Mouse (Mus musculus): ENCODE results near the gene Rasgef1b. TPM values are rescaled to one million over a fixed set of nuclear protein-coding genes. Genes with fewer than 3 reads are reported as not detected.

Rasgef1b gene
- polyA plus RNA-seq, 1 experiment from 2014 or later = 66.1 TPM

DNA sequence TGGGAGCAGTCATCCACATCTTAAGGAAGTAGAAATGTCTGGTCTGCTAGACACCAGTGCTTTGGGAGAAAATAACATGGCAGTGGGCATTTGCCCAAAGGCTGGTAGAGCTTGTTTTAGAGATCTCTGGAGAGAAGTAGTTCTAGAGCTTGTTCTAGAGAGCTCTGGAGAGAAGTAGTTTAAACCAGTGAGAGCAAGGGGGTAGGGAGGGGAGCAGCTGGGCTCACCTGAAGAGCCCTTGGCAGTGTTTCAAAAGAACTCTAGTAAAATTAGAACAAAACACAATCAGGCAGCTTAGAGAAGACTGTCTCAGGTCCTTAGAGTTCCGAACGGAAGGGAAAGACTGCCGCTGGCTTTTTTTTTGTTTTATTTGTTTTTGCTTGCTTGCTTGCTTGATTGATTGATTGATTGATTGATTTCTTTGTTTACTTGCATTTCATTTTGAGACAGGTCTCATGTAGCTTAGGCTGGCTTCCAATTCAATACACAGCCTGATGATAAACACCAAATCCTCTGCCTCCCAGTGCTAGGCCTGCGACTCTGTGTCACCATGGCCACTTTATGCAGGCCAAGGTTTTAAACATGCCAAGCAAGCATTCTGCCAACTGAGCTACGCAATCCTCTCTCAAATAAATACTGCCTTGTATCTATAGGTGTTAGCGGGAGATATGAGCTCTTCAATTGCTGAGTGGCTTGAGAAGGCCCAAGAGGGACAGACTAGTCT is 466.5 kb downstream of the Rasgef1b start:
- no peak overlapping the region for H3K4me2 ChIP-seq
- no peak overlapping the region for H3K4me3 ChIP-seq
- 72% methylated on average over 6 of the region's 6 CpGs for WGBS
- H3K36me3 ChIP-seq = no peaks in the 10 kb centered on the region
- H3K27ac ChIP-seq (replicated peaks) = no peak overlapping the region
- 0 out of 2 replicates have a peak, but pooled peaks cover 4% of the 10 kb centered on the region for H3K4me1 ChIP-seq (replicated peaks)
- no peak overlapping the region for H3K9ac ChIP-seq
- no peak for ATAC-seq (ENCODE audit: low read depth)
- no peaks in the 10 kb centered on the region for H3K27me3 ChIP-seq
- H3K9me3 ChIP-seq = no peaks in the 10 kb centered on the region

DNA sequence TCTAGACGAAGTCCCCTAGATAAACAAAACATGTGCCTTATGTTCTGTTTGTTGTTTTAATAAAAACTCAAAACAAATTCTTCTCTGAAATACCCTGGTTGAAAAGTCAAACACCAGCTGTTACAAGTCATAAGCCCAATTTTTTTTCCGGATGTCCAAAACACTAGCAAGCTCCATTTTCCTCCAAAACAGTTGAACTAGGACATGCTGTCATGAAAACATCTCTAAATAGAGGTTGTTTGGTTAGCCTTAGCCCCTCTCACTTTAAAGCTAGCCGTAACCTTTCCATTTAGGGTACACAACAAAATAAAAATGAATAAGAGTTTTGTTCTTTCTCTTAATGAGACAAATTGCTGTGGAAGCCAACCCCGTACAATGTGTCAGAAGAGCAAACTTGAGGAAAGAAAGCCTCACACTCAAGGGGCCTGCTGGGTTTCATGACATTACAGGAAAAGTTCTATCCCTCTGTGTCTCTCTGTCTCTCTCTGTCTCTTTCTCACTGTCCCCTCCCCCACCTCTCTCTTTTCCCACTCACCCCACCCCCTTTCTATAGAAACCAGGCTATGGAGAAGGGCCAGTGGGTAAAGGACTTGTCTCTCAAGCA is 467.6 kb downstream of the Rasgef1b start:
- H3K4me3 ChIP-seq = no peak overlapping the region
- no peak for ATAC-seq (ENCODE audit: low read depth)
- WGBS = 78% methylated on average over 4 of the region's 4 CpGs

DNA sequence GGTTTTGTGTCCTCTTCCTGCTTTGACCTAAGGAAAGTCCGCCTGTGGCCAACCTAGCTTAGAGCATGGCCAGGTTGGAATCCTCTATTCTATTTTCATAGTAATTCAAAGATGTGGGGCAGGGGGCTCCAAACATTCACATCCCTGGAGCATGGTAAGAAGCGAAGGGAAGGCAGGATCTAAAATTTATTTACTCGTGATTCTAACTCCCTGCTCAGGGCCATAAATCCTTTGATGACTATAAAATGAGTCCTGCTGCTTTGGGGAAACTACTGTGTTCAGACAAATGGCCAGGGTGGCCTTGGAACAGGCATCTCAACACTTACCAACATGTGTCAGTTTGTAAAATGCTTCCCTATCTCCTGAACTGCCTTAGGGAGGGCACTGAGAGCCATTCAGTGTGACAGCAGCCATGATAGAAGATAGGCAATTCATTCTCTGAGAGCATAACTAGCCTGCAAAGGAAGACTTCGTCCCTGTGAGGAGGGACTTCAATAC is 470.8 kb downstream of the Rasgef1b start:
- WGBS = 52% methylated on average over 4 of the region's 4 CpGs
- 0 out of 2 replicates have a peak, but pooled peaks cover 4% of the 10 kb centered on the region for H3K27me3 ChIP-seq

More for the DNA sequence above, 467.6 kb downstream of the Rasgef1b start:
- Histone ChIP-seq H3K27ac (replicated peaks) (no peak overlapping the region), H3K4me1 (replicated peaks) (0 out of 2 replicates have a peak, but pooled peaks cover 4% of the 10 kb centered on the region), H3K36me3 (no peaks in the 10 kb centered on the region), H3K9ac (no peak overlapping the region), H3K4me2 (no peak overlapping the region), H3K9me3 (no peaks in the 10 kb centered on the region), H3K27me3 (no peaks in the 10 kb centered on the region)

DNA sequence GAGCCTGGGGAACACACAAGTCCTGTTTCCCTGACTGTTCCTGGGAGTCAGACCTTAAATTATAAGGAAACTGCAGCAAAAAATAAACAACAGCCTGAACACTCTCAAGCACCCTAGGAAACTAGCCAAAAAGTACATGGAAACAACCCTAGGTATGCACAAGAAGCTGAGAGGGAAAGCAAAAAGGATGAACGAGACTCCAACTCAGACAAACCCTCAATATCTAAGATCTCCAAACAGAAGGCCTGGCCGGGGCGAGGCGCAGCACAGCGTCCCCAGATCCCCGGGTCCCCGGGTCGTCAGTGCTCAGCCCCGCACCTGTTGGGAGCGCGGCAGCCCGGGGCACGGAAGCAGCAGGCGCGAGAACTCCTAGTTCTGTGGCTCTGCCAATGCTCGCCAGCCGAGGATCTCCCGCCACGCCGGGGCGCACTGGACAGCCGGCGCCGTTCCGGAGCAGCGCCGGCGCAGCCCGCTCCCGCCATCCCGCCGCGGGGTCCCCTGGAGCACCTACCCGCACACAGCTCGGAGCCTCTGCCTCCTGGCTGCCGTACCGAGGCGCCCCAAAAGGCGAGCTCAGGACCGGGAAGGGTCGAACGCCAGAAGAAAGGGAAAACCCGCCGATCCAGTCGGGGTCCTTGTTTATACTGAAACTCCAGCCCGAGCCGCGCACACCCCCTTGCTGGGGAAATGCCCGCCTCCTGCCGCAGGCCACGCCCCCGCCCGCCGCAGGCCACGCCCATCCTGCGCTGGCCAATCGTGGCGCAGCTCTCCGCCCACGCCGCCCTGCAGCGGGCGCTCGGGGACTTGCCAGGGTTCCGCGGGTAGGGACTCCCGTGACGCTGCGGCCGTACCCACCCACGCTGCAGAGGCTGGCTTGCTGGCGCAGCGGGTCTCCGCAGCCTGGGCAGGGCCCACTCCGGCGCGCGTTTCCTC is 476.4 kb downstream of the Rasgef1b start:
- under 1% methylated on average over 74 of the region's 78 CpGs for WGBS
- Histone ChIP-seq H3K27me3 (0 out of 2 replicates have a peak, but pooled peaks cover 4% of the 10 kb centered on the region), H3K36me3 (no peaks in the 10 kb centered on the region), H3K4me2 (peak overlapping the region; percentile 90), H3K4me1 (replicated peaks) (peaks cover 48% of the 10 kb centered on the region), H3K27ac (replicated peaks) (peak overlapping the region; percentile 86), H3K4me3 (peak overlapping the region; percentile 84), H3K9me3 (no peaks in the 10 kb centered on the region), H3K9ac (peak overlapping the region; percentile 88)
- peak; percentile 94 for ATAC-seq (ENCODE audit: low read depth)

More for the DNA sequence above, 470.8 kb downstream of the Rasgef1b start:
- Histone ChIP-seq H3K4me3 (no peak overlapping the region), H3K27ac (replicated peaks) (no peak overlapping the region), H3K36me3 (no peaks in the 10 kb centered on the region), H3K4me2 (no peak overlapping the region), H3K4me1 (replicated peaks) (peaks cover 12% of the 10 kb centered on the region), H3K9me3 (no peaks in the 10 kb centered on the region), H3K9ac (no peak overlapping the region)
- ATAC-seq (ENCODE audit: low read depth) = no peak

DNA sequence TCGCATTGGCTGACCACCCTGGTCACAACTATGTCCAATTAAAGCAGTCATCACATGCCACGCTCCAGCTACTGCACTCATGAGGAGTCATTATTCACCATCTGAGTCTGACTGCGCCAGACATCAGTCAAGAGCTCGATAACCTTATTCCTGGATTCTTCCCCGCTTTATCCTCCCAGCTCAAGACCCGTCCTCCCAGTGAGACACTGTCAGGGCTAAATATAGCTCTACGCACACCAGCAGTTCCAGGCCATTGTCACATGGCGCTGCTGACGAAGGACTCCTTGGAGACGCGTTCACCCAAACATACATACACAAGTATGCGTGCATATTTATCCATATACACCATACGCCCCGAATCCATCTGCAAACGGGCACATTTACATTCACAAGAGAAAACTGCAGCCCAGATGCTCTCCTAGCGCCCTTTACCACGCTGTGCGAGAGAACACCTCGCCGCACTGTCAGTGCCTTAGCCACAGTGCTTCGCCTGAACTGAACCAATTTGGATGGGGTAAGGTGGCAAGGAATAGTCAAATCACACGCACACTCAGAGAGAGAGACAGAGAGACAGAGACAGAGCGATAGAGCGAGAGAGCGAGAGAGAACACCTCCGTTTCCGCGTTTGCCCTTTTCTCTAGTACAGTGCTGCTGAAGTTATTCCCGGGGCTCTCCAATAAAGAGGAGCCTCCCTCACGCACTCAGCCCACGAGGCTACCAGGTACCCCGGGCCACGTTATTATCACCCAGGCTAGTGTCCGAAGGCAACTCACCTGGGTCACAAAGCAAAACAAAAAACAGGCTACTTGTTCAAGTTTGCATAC is 477.3 kb downstream of the Rasgef1b start:
- H3K4me2 ChIP-seq = peak overlapping the region; percentile 90
- ATAC-seq (ENCODE audit: low read depth) = peak; percentile 10; the same call in 1 of the 2 replicates
- H3K9me3 ChIP-seq = no peaks in the 10 kb centered on the region
- peak overlapping the region; percentile 84 for H3K4me3 ChIP-seq
- H3K9ac ChIP-seq = peak overlapping the region; percentile 88
- H3K36me3 ChIP-seq = no peaks in the 10 kb centered on the region
- 2% methylated on average over 34 of the region's 34 CpGs for WGBS
- 0 out of 2 replicates have a peak, but pooled peaks cover 4% of the 10 kb centered on the region for H3K27me3 ChIP-seq
- peak overlapping the region; percentile 86 for H3K27ac ChIP-seq (replicated peaks)
- peaks cover 56% of the 10 kb centered on the region for H3K4me1 ChIP-seq (replicated peaks)

DNA sequence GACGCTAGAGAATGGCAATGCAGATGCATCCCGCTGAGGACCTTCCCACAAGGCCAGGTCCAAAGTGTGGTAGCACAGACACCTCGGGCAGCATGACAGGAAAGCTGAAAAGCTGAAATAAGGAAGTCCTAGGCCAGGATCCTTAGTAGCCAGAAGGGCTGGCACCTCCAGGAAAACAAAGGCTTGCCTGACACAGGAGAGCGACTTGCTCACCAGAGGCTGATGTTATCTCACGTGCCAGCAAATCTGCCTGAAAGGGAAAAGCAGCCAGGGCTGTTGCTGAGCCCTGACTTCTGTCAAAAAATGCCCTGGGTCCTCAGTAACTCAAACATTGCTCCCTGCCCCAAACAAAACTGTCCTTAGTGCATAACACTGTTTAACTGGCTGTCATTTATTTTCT is 478.0 kb downstream of the Rasgef1b start:
- peak overlapping the region; percentile 90 for H3K4me2 ChIP-seq
- H3K36me3 ChIP-seq = no peaks in the 10 kb centered on the region
- H3K4me3 ChIP-seq = peak overlapping the region; percentile 84
- no peaks in the 10 kb centered on the region for H3K9me3 ChIP-seq
- H3K27ac ChIP-seq (replicated peaks) = peak overlapping the region; percentile 86
- peaks cover 64% of the 10 kb centered on the region for H3K4me1 ChIP-seq (replicated peaks)
- 20% methylated on average over 5 of the region's 5 CpGs for WGBS
- peak overlapping the region; percentile 88 for H3K9ac ChIP-seq
- H3K27me3 ChIP-seq = 0 out of 2 replicates have a peak, but pooled peaks cover 4% of the 10 kb centered on the region
- ATAC-seq (ENCODE audit: low read depth) = no peak

DNA sequence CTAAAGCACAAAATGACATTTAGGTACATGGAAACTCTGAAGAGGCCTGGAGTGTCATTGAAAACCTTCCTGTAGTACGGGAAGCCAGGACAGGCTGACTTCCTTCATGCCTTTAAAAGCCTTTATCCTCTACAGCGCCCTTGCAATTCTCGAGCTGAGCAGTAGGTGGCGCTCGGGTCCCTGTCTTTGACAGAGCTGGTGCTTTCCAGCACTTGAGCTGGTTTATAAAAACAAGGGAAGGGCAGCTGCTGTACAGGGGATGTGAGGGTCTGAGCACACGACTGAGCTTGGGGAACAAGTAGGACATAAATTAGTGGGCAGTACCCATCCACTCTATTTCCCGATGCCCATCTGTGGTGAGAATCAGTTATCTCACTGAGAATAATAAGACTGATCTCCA is 480.4 kb downstream of the Rasgef1b start:
- peak overlapping the region; percentile 87 for H3K27ac ChIP-seq (replicated peaks)
- peaks cover 73% of the 10 kb centered on the region for H3K4me1 ChIP-seq (replicated peaks)
- peak overlapping the region; percentile 58; the same call in 1 of the 2 replicates for H3K9ac ChIP-seq

DNA sequence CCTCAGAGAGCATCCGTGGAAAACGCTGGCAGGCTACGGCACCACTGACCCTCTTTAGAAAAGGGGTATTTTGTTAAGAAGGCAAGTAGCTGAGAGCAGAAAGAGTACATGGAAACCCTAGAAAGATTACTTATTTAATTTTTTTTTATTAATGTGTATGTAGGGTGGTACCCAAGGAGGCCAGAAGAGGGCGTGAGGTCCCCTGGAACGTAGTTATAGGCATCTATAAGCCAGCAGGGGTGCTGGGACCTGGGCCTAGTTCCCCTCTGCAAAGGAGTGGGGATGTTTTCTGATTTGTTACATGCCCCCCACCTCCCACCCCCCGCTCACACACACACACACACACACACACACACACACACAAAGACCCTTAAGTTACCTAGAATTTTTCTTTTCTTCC is 480.9 kb downstream of the Rasgef1b start:
- 77% methylated on average over 6 of the region's 6 CpGs for WGBS
- Histone ChIP-seq H3K4me2 (peak overlapping the region; percentile 36), H3K36me3 (no peaks in the 10 kb centered on the region), H3K27me3 (no peaks in the 10 kb centered on the region), H3K9me3 (no peaks in the 10 kb centered on the region), H3K9ac (peak overlapping the region; percentile 14; the same call in 1 of the 2 replicates), H3K4me3 (no peak overlapping the region), H3K4me1 (replicated peaks) (peaks cover 71% of the 10 kb centered on the region), H3K27ac (replicated peaks) (peak overlapping the region; percentile 55)
- ATAC-seq (ENCODE audit: low read depth) = no peak

More for the DNA sequence above, 480.4 kb downstream of the Rasgef1b start:
- H3K36me3 ChIP-seq = no peaks in the 10 kb centered on the region
- peak overlapping the region; percentile 12; the same call in 1 of the 2 replicates for H3K4me3 ChIP-seq
- H3K9me3 ChIP-seq = no peaks in the 10 kb centered on the region
- peak overlapping the region; percentile 90 for H3K4me2 ChIP-seq
- H3K27me3 ChIP-seq = no peaks in the 10 kb centered on the region
- 1% methylated on average over 7 of the region's 7 CpGs for WGBS
- ATAC-seq (ENCODE audit: low read depth) = 0 out of 2 replicates have a peak, but pooled peaks have one; percentile 26

DNA sequence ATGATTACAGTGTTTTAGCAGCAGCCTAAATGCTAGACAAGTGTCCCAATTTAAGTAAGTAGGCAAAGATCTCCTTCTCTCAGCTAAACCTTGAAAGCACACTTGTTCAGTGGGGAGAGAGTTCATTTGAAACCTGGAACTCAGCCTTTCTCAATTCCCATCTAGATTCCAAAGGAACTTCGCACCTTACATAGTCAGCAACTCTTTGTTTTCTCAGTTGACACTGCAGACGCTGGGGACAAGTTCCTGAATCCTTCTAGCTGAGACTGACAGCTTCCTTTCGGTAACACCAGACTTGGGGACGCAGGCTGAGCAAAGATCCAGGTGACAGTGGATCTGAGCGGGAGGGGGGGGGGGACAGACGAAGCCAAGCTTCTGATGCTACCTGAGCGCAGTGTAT is 481.4 kb downstream of the Rasgef1b start:
- ATAC-seq (ENCODE audit: low read depth) = no peak
- Histone ChIP-seq H3K36me3 (no peaks in the 10 kb centered on the region), H3K27ac (replicated peaks) (peak overlapping the region; percentile 55), H3K4me3 (no peak overlapping the region), H3K4me1 (replicated peaks) (peaks cover 75% of the 10 kb centered on the region), H3K9me3 (no peaks in the 10 kb centered on the region), H3K9ac (peak overlapping the region; percentile 55), H3K4me2 (peak overlapping the region; percentile 36), H3K27me3 (no peaks in the 10 kb centered on the region)
- 66% methylated on average over 7 of the region's 7 CpGs for WGBS

DNA sequence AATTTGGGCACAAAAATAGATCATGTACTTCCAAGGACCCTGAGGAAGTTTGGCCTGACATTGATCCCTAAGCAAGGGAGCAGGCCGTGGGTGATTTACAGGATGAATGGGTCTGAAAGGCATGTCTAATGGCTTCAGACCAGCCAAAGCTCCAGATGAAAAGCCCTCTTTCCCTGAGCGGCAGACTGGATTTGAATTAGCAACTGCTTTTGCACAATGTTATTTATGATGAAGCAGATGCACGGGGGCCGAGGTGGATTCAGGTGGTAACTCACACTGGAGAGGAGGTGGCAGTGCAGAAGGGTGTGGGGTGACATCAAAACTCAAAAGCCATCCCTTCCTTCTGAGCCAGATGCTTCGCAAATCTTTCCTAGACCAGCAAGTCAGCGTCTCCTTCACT is 481.9 kb downstream of the Rasgef1b start:
- peaks cover 4% of the 10 kb centered on the region; the same call in 1 of the 2 replicates for H3K36me3 ChIP-seq
- peaks cover 79% of the 10 kb centered on the region for H3K4me1 ChIP-seq (replicated peaks)
- H3K27ac ChIP-seq (replicated peaks) = peak overlapping the region; percentile 55
- peak overlapping the region; percentile 55 for H3K9ac ChIP-seq
- peak overlapping the region; percentile 36 for H3K4me2 ChIP-seq
- no peak overlapping the region for H3K4me3 ChIP-seq
- H3K9me3 ChIP-seq = no peaks in the 10 kb centered on the region
- WGBS = 10% methylated on average over 6 of the region's 6 CpGs
- no peak for ATAC-seq (ENCODE audit: low read depth)
- no peaks in the 10 kb centered on the region for H3K27me3 ChIP-seq
